Mouse (Mus musculus) CD8-positive naive resting alpha-beta T cell, adult 2 months (primary cell): ENCODE results near the gene Klc1.

Experiments
- DNase-seq, 2 experiments: peaks; one replicate each; pipeline ENCODE4 v3.0.0; 2022; ENCODE audit warnings: low read depth in 2 of 2, low spot score in 2 of 2

Gene Klc1

GRCm38 (mm10) chr12:111848300-111848798 is 89.7 kb downstream of the Klc1 start:
- no peak for DNase-seq

GRCm38 (mm10) chr12:111851235-111851634 is 92.6 kb downstream of the Klc1 start:
- no peak for DNase-seq

GRCm38 (mm10) chr12:111851745-111852144 is 93.1 kb downstream of the Klc1 start:
- DNase-seq: no peak

GRCm38 (mm10) chr12:111853011-111853436 is 94.4 kb downstream of the Klc1 start:
- DNase-seq: no peak

- no peak for DNase-seq
These were observed 94.9 kb downstream of the Klc1 start for GRCm38 (mm10) chr12:111853546-111853945.

- no peak for DNase-seq
These were observed 96.8 kb downstream of the Klc1 start for GRCm38 (mm10) chr12:111855448-111855847.
